Mouse (Mus musculus) cerebellum, adult 11 months (tissue): ENCODE results near the gene Rab9.
A peak's percentile ranks its signal among the peaks of the same experiment; 100 is the strongest.
"Not testable (repeated sequence)": the region's sequence is repeated elsewhere in the genome, so short reads cannot be mapped to it uniquely, and the experiment has no call there.

ENCODE experiments used
- DNase-seq: peaks from one replicate; pipeline ENCODE4 v3.0.0; 2022

Gene Rab9

GRCm38 (mm10) chrX:166479365-166479983, at the start of gene Rab9:
Rab9 (minus strand) TSS chrX:166479867.
- DNase-seq: peak; percentile 86

- DNase-seq: no peak
These were observed 48.5 kb upstream of the Rab9 start for GRCm38 (mm10) chrX:166528126-166528525.

- DNase-seq: no peak
These were observed 46.1 kb upstream of the Rab9 start for GRCm38 (mm10) chrX:166525637-166526315.

GRCm38 (mm10) chrX:166520782-166521181, 41.1 kb upstream of the Rab9 start:
- DNase-seq: no peak

- DNase-seq: no peak
These were observed 38.7 kb upstream of the Rab9 start, which contains the start of gene Tceanc for GRCm38 (mm10) chrX:166518345-166518744. Tceanc (minus strand) TSS chrX:166518567.

- no peak for DNase-seq
These were observed 37.0 kb upstream of the Rab9 start for GRCm38 (mm10) chrX:166516631-166517030.

GRCm38 (mm10) chrX:166515923-166516322, 36.3 kb upstream of the Rab9 start:
- DNase-seq: no peak

- not testable (repeated sequence) for DNase-seq
These were observed 34.4 kb upstream of the Rab9 start for GRCm38 (mm10) chrX:166514035-166514434.

GRCm38 (mm10) chrX:166512071-166512470, 32.4 kb upstream of the Rab9 start:
- DNase-seq: no peak

- DNase-seq: no peak
These were observed 31.4 kb upstream of the Rab9 start for GRCm38 (mm10) chrX:166511107-166511506.

- peak; percentile 92 for DNase-seq
These were observed 30.4 kb upstream of the Rab9 start for GRCm38 (mm10) chrX:166509761-166510738.

- no peak for DNase-seq
These were observed 24.8 kb upstream of the Rab9 start for GRCm38 (mm10) chrX:166504421-166504820.

GRCm38 (mm10) chrX:166499496-166500190, 20.0 kb upstream of the Rab9 start:
- no peak for DNase-seq

- DNase-seq: no peak
These were observed 18.1 kb upstream of the Rab9 start for GRCm38 (mm10) chrX:166497771-166498170.

- DNase-seq: no peak
These were observed 15.4 kb upstream of the Rab9 start for GRCm38 (mm10) chrX:166495052-166495451.

GRCm38 (mm10) chrX:166478631-166479364, 869 bp downstream of the Rab9 start:
- DNase-seq: peak; percentile 7

- no peak for DNase-seq
These were observed 2.3 kb downstream of the Rab9 start for GRCm38 (mm10) chrX:166477393-166477792.

GRCm38 (mm10) chrX:166472612-166473011, 7.1 kb downstream of the Rab9 start:
- no peak for DNase-seq

GRCm38 (mm10) chrX:166468321-166468720, 11.3 kb downstream of the Rab9 start:
- no peak for DNase-seq

GRCm38 (mm10) chrX:166455525-166455924, 24.1 kb downstream of the Rab9 start:
- no peak for DNase-seq

- DNase-seq: no peak
These were observed 25.3 kb downstream of the Rab9 start for GRCm38 (mm10) chrX:166454331-166454730.

- no peak for DNase-seq
These were observed 26.1 kb downstream of the Rab9 start for GRCm38 (mm10) chrX:166453532-166453931.
